Mouse (Mus musculus): Measurements from ENCODE around the gene Akap7.

Akap7 gene

GRCm38 (mm10) chr10:25260724-25261123, 46.9 kb downstream of the Akap7 start:
- no peak for DNase-seq (ENCODE audit: low read depth in 1 of 2, low spot score in 2 of 2)

GRCm38 (mm10) chr10:25258171-25258570, 49.5 kb downstream of the Akap7 start:
- no peak for DNase-seq (ENCODE audit: low read depth in 1 of 2, low spot score in 2 of 2)

- no peak for DNase-seq (ENCODE audit: low read depth in 1 of 2, low spot score in 2 of 2)
These were observed 50.2 kb downstream of the Akap7 start for GRCm38 (mm10) chr10:25257466-25257865.

GRCm38 (mm10) chr10:25253474-25253873, 54.2 kb downstream of the Akap7 start:
- DNase-seq (ENCODE audit: low read depth in 1 of 2, low spot score in 2 of 2): no peak

GRCm38 (mm10) chr10:25253006-25253405, 54.7 kb downstream of the Akap7 start:
- DNase-seq (ENCODE audit: low read depth in 1 of 2, low spot score in 2 of 2): no peak

GRCm38 (mm10) chr10:25250108-25250507, 57.6 kb downstream of the Akap7 start:
- DNase-seq (ENCODE audit: low read depth in 1 of 2, low spot score in 2 of 2): peak in 1 of 2 experiments; percentile 2

- no peak for DNase-seq (ENCODE audit: low read depth in 1 of 2, low spot score in 2 of 2)
These were observed 61.5 kb downstream of the Akap7 start for GRCm38 (mm10) chr10:25246173-25246572.

- no peak for DNase-seq (ENCODE audit: low read depth in 1 of 2, low spot score in 2 of 2)
These were observed 68.5 kb downstream of the Akap7 start for GRCm38 (mm10) chr10:25239156-25239555.

- DNase-seq (ENCODE audit: low read depth in 1 of 2, low spot score in 2 of 2): no peak
These were observed 73.6 kb downstream of the Akap7 start for GRCm38 (mm10) chr10:25234080-25234479.

- no peak for DNase-seq (ENCODE audit: low read depth in 1 of 2, low spot score in 2 of 2)
These were observed 75.0 kb downstream of the Akap7 start for GRCm38 (mm10) chr10:25232700-25233099.

- DNase-seq (ENCODE audit: low read depth in 1 of 2, low spot score in 2 of 2): no peak
These were observed 76.3 kb downstream of the Akap7 start for GRCm38 (mm10) chr10:25231358-25231757.

GRCm38 (mm10) chr10:25224371-25224770, 83.3 kb downstream of the Akap7 start:
- no peak for DNase-seq (ENCODE audit: low read depth in 1 of 2, low spot score in 2 of 2)

GRCm38 (mm10) chr10:25220754-25221153, 86.9 kb downstream of the Akap7 start:
- no peak for DNase-seq (ENCODE audit: low read depth in 1 of 2, low spot score in 2 of 2)

- DNase-seq (ENCODE audit: low read depth in 1 of 2, low spot score in 2 of 2): no peak
These were observed 87.7 kb downstream of the Akap7 start for GRCm38 (mm10) chr10:25219901-25220495.

- DNase-seq (ENCODE audit: low read depth in 1 of 2, low spot score in 2 of 2): no peak
These were observed 88.4 kb downstream of the Akap7 start for GRCm38 (mm10) chr10:25219220-25219628.

GRCm38 (mm10) chr10:25218746-25219145, 88.9 kb downstream of the Akap7 start:
- no peak for DNase-seq (ENCODE audit: low read depth in 1 of 2, low spot score in 2 of 2)

GRCm38 (mm10) chr10:25215977-25216376, 91.7 kb downstream of the Akap7 start:
- DNase-seq (ENCODE audit: low read depth in 1 of 2, low spot score in 2 of 2): no peak

GRCm38 (mm10) chr10:25213716-25214115, 94.0 kb downstream of the Akap7 start:
- DNase-seq (ENCODE audit: low read depth in 1 of 2, low spot score in 2 of 2): no peak

GRCm38 (mm10) chr10:25208619-25209018, 99.1 kb downstream of the Akap7 start:
- no peak for DNase-seq (ENCODE audit: low read depth in 1 of 2, low spot score in 2 of 2)

GRCm38 (mm10) chr10:25207866-25208265, 99.8 kb downstream of the Akap7 start:
- no peak for DNase-seq (ENCODE audit: low read depth in 1 of 2, low spot score in 2 of 2)

- DNase-seq (ENCODE audit: low read depth in 1 of 2, low spot score in 2 of 2): no peak
These were observed 107.0 kb downstream of the Akap7 start for GRCm38 (mm10) chr10:25200691-25201090.

GRCm38 (mm10) chr10:25199510-25200353, 107.9 kb downstream of the Akap7 start:
- peak in 1 of 2 experiments; percentile 2 for DNase-seq (ENCODE audit: low read depth in 1 of 2, low spot score in 2 of 2)

GRCm38 (mm10) chr10:25198575-25198974, 109.1 kb downstream of the Akap7 start:
- no peak for DNase-seq (ENCODE audit: low read depth in 1 of 2, low spot score in 2 of 2)
